Mouse (Mus musculus) liver, adult 2 months (tissue): ENCODE results near the gene Vtcn1. TPM values are rescaled to one million over a fixed set of nuclear protein-coding genes. Genes with fewer than 3 reads are reported as not detected.

Experiments used
- DNase-seq: peaks from one replicate; pipeline ENCODE4 v3.0.0-alpha.2; 2011; ENCODE audit warnings: low read depth, low spot score; ENCODE audit errors: extremely low read depth
- H3K27ac ChIP-seq: fragments of 200-500 bp; replicated peaks from 2 replicates; pipeline ENCODE4 v1.5.1; 2012; ENCODE audit warnings: low read depth, mild to moderate bottlenecking, control low read depth, inconsistent platforms, low read length; ENCODE audit not compliant: insufficient read depth
- H3K27me3 ChIP-seq: fragments of 200-500 bp; 2 replicates; pipeline ENCODE4 v1.6.1; 2012; ENCODE audit warnings: mild to moderate bottlenecking, moderate library complexity, low read length, inconsistent platforms; ENCODE audit not compliant: control insufficient read depth, insufficient read depth
- H3K36me3 ChIP-seq: fragments of 200-500 bp; 2 replicates; pipeline ENCODE4 v1.6.1; 2012; ENCODE audit warnings: low read length, inconsistent platforms; ENCODE audit not compliant: control insufficient read depth, insufficient read depth
- H3K4me1 ChIP-seq: fragments of 200-500 bp; 2 replicates; pipeline ENCODE4 v1.6.1; 2011; ENCODE audit warnings: low read length; ENCODE audit not compliant: control insufficient read depth, insufficient read depth
- H3K4me3 ChIP-seq: fragments of 200-500 bp; 2 replicates; pipeline ENCODE4 v1.5.1; 2011; ENCODE audit warnings: low read depth, mild to moderate bottlenecking, control low read depth, low read length, moderate library complexity; ENCODE audit not compliant: insufficient read depth
- H3K79me2 ChIP-seq: fragments of 200-500 bp; 2 replicates; pipeline ENCODE4 v1.6.1; 2012; ENCODE audit warnings: inconsistent platforms, mild to moderate bottlenecking, low read length, moderate library complexity; ENCODE audit not compliant: control insufficient read depth, insufficient read depth
- H3K9ac ChIP-seq: fragments of 200-500 bp; 2 replicates; pipeline ENCODE4 v1.6.1; 2012; ENCODE audit warnings: low read depth, mild to moderate bottlenecking, control low read depth, inconsistent platforms, low read length
- CTCF ChIP-seq: fragments of 200-500 bp; IDR thresholded peaks from 2 replicates; pipeline ENCODE4 v1.5.1; 2011; ENCODE audit warnings: low read depth, low read length, control low read depth
- POLR2A ChIP-seq: fragments of 200-500 bp; IDR thresholded peaks from 2 replicates; pipeline ENCODE4 v1.6.1; 2011; ENCODE audit warnings: low read length, control low read depth; ENCODE audit not compliant: insufficient read depth; ENCODE audit errors: extremely low read depth
- WGBS: fragments of 180-500 bp; shearing (Covaris S2); methylation state at CpG from one replicate; pipeline ENCODE4 v1.1.7; 2018; 5-methylcytosine and 5-hydroxymethylcytosine counted together
- polyA plus RNA-seq: library from polyadenylated mRNA; depleted of rRNA; stranded (reverse); fragments of >200 nt; gene quantifications from 2 replicates; pipeline ENCODE4 v1.2.3, GENCODE M21; 2012; rRNA removed
- total RNA-seq: library from RNA; depleted of rRNA; stranded (reverse); fragments of >200 nt; gene quantifications from 2 replicates; pipeline ENCODE4 v1.2.3, GENCODE M21; 2014; rRNA removed

Gene Vtcn1
- 0.20 and 0.55 TPM in 2 replicates for total RNA-seq
- polyA plus RNA-seq = 0.24 and 0.61 TPM in 2 replicates

GRCm38 (mm10) chr3:100825225-100825965 lies at the start of gene Vtcn1:
Gene Vtcn1, plus strand, starts transcription at chr3:100825459.
- no peaks in the 10 kb centered on the region for H3K27me3 ChIP-seq
- WGBS = 53% methylated on average over 6 of the region's 6 CpGs
- no peak within 1 kb of the TSS for H3K27ac ChIP-seq
- TF ChIP-seq POLR2A = no peak
- no peak for TF ChIP-seq CTCF
- H3K79me2 ChIP-seq = no peaks in the 10 kb centered on the region
- H3K4me1 ChIP-seq = no peaks in the 10 kb centered on the region
- H3K4me3 ChIP-seq = no peak within 1 kb of the TSS
- H3K9ac ChIP-seq = no peak within 1 kb of the TSS
- no peaks in the 10 kb centered on the region for H3K36me3 ChIP-seq
- no peak for DNase-seq

DNA sequence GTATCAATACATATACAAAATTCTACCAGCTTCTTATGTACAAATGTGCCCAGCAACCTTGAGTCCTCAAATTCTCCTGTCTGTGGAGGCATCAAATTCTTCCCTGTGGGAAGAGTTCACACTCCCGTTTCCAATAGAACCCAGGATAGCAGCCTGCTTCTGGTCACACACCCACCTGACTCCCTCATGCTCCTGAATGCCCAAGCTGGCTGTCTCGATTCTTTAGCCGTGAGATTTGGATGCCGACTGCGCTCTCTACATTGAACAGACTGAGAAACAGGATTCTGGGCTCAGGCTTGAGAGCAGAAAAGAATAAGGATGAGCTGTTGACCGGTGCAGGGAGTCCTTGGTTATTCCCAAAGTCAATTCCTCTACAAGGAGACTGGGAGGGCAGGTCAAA lies 48.3 kb upstream of the Vtcn1 start:
- Histone ChIP-seq H3K27me3 (no peaks in the 10 kb centered on the region), H3K9ac (no peak overlapping the region), H3K79me2 (no peaks in the 10 kb centered on the region), H3K27ac (no peak overlapping the region), H3K4me3 (no peak overlapping the region), H3K36me3 (no peaks in the 10 kb centered on the region), H3K4me1 (no peaks in the 10 kb centered on the region)
- WGBS = 92% methylated on average over 6 of the region's 6 CpGs
- TF ChIP-seq POLR2A (no peak), CTCF (no peak)
- DNase-seq = no peak

- whole genome bisulfite sequencing = 87% methylated on average over 4 of the region's 4 CpGs
- no peak overlapping the region for H3K9ac ChIP-seq
- DNase-seq = no peak
- no peaks in the 10 kb centered on the region for H3K27me3 ChIP-seq
- H3K27ac ChIP-seq = no peak overlapping the region
- no peaks in the 10 kb centered on the region for H3K79me2 ChIP-seq
- H3K4me3 ChIP-seq = no peak overlapping the region
- H3K4me1 ChIP-seq = no peaks in the 10 kb centered on the region
- H3K36me3 ChIP-seq = no peaks in the 10 kb centered on the region
- no peak for TF ChIP-seq CTCF
- TF ChIP-seq POLR2A = no peak
Observed at GRCm38 (mm10) chr3:100777568-100777967, 47.7 kb upstream of the Vtcn1 start.

DNA sequence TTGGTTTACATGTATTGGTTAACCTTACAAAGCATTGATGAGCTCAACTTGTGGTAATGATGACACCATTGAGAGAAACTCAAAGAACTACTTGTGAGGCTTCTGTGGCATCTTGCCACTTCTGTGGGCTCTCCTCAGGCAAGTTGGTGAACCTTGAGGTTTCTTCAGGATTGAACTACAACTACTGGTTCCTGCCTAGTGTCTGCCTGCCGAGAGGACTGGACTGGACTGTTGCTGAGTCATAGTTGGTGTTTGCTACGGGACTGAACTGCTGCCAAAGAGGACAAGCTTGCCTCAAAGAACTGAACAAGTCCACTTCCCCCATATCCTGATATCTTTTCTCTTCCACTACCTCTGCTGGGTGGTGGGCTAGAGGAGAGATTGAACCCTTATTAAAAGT lies 39.2 kb upstream of the Vtcn1 start:
- WGBS = 18% methylated on average over 2 of the region's 2 CpGs
- Histone ChIP-seq H3K27me3 (no peaks in the 10 kb centered on the region), H3K4me3 (no peak overlapping the region), H3K4me1 (no peaks in the 10 kb centered on the region), H3K79me2 (no peaks in the 10 kb centered on the region), H3K36me3 (no peaks in the 10 kb centered on the region), H3K27ac (no peak overlapping the region), H3K9ac (no peak overlapping the region)
- no peak for TF ChIP-seq POLR2A
- DNase-seq = peak; percentile 71

- no peak overlapping the region for H3K27ac ChIP-seq
- no peaks in the 10 kb centered on the region for H3K27me3 ChIP-seq
- H3K4me3 ChIP-seq = no peak overlapping the region
- H3K36me3 ChIP-seq = no peaks in the 10 kb centered on the region
- TF ChIP-seq POLR2A = no peak
- TF ChIP-seq CTCF = no peak
- H3K9ac ChIP-seq = no peak overlapping the region
- DNase-seq = no peak
- 89% methylated on average over 3 of the region's 3 CpGs for WGBS
- no peaks in the 10 kb centered on the region for H3K4me1 ChIP-seq
- H3K79me2 ChIP-seq = no peaks in the 10 kb centered on the region
Observed at GRCm38 (mm10) chr3:100791670-100792069, 33.6 kb upstream of the Vtcn1 start.

DNA sequence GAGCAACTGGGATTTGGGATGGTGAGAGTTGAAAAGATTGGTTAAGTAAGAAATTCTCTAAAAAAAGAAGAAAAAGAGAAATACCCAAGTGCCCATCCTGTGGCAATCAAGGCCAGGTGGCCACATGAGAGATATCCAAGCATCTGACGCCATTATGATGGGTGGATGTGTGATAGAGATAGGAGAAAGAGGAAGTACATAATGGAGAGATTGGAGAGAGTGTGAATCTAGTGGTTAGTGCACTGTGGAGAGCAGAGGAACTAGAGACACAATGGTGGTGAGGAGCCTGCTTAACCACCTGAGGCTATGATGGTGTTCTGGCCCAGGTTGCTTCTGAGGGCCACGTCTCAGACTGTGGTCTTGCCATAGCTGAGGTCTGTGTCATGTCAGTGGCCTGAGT lies 31.9 kb upstream of the Vtcn1 start:
- no peak overlapping the region for H3K9ac ChIP-seq
- DNase-seq = no peak
- H3K4me3 ChIP-seq = no peak overlapping the region
- no peaks in the 10 kb centered on the region for H3K36me3 ChIP-seq
- H3K27me3 ChIP-seq = no peaks in the 10 kb centered on the region
- TF ChIP-seq POLR2A = no peak
- TF ChIP-seq CTCF = no peak
- H3K79me2 ChIP-seq = no peaks in the 10 kb centered on the region
- 79% methylated on average over 2 of the region's 2 CpGs for WGBS
- H3K4me1 ChIP-seq = peaks cover 5% of the 10 kb centered on the region; the same call in 1 of the 2 replicates
- H3K27ac ChIP-seq = no peak overlapping the region
